Mouse (Mus musculus) midbrain, postnatal 0 days (tissue): Measurements from ENCODE around the gene Chrng. TPM values are rescaled to one million over a fixed set of nuclear protein-coding genes. Genes with fewer than 3 reads are reported as not detected.

Experiments used
- ATAC-seq: fragments of 200-750 bp; cut with Nextera tagmentation; 2 replicates; pipeline ENCODE4 v1.8.0; 2017; ENCODE audit warnings: moderate number of reproducible peaks, mild to moderate bottlenecking, moderate TSS enrichment, moderate library complexity; ENCODE audit not compliant: low FRiP score
- DNase-seq: peaks from one replicate; pipeline ENCODE4 v3.0.0-alpha.2; 2015; ENCODE audit warnings: low spot score
- H3K27ac ChIP-seq: fragments of 300-500 bp; sonication (generic); 2 replicates; pipeline ENCODE4 v1.5.1; 2014; ENCODE audit warnings: low read depth, mild to moderate bottlenecking, low read length, mixed read lengths
- H3K27me3 ChIP-seq: fragments of 300-500 bp; sonication (generic); 2 replicates; pipeline ENCODE4 v1.6.1; 2014; ENCODE audit warnings: low read length, control low read depth, mixed read lengths; ENCODE audit not compliant: insufficient read depth
- H3K36me3 ChIP-seq: fragments of 300-500 bp; sonication (generic); 2 replicates; pipeline ENCODE4 v1.6.1; 2014; ENCODE audit warnings: low read length, control low read depth, mixed read lengths; ENCODE audit not compliant: insufficient read depth
- H3K4me1 ChIP-seq: fragments of 300-500 bp; sonication (generic); 2 replicates; pipeline ENCODE4 v1.6.1; 2014; ENCODE audit warnings: mild to moderate bottlenecking, control low read depth, antibody characterized with exemption, low read length, mixed read lengths; ENCODE audit not compliant: insufficient read depth
- H3K4me2 ChIP-seq: fragments of 300-500 bp; sonication (generic); 2 replicates; pipeline ENCODE4 v1.6.1; 2014; ENCODE audit warnings: low read depth, mild to moderate bottlenecking, low read length, mixed read lengths; ENCODE audit not compliant: poor library complexity, severe bottlenecking
- H3K4me3 ChIP-seq: fragments of 300-500 bp; sonication (generic); 2 replicates; pipeline ENCODE4 v1.5.1; 2014; ENCODE audit warnings: low read depth, mild to moderate bottlenecking, low read length, moderate library complexity
- H3K9ac ChIP-seq: fragments of 300-500 bp; sonication (generic); replicated peaks from 2 replicates; pipeline ENCODE4 v1.6.1; 2014; ENCODE audit warnings: mild to moderate bottlenecking, low read length, moderate library complexity, mixed read lengths; ENCODE audit not compliant: poor library complexity, severe bottlenecking
- H3K9me3 ChIP-seq: fragments of 300-500 bp; sonication (generic); 2 replicates; pipeline ENCODE4 v1.6.1; 2016; ENCODE audit warnings: low read length, control low read depth
- CTCF ChIP-seq: IDR thresholded peaks from 2 replicates; pipeline ENCODE4 v1.5.1; 2016; ENCODE audit warnings: antibody characterized with exemption, mild to moderate bottlenecking
- WGBS: fragments of 180-500 bp; shearing (Covaris S2); extraction: QIAGEN DNeasy Blood & Tissue Kit; methylation state at CpG from one replicate; pipeline ENCODE4 v1.1.7; 2014; 5-methylcytosine and 5-hydroxymethylcytosine counted together
- polyA plus RNA-seq: library from polyadenylated mRNA; unstranded; fragments of >200 nt; fragmentation: Nextera tagmentation; extraction: Ambion mirVana; gene quantifications from 2 replicates; pipeline ENCODE4 v1.2.1, GENCODE M21; 2015
- total RNA-seq: library from RNA; depleted of rRNA; stranded (reverse); fragments of >200 nt; gene quantifications from 2 replicates; pipeline ENCODE4 v1.2.3, GENCODE M21; 2014

Gene Chrng
- total and polyA plus RNA-seq, 2 experiments from 2014 or later, result 0.49 TPM; not detected in 1

DNA sequence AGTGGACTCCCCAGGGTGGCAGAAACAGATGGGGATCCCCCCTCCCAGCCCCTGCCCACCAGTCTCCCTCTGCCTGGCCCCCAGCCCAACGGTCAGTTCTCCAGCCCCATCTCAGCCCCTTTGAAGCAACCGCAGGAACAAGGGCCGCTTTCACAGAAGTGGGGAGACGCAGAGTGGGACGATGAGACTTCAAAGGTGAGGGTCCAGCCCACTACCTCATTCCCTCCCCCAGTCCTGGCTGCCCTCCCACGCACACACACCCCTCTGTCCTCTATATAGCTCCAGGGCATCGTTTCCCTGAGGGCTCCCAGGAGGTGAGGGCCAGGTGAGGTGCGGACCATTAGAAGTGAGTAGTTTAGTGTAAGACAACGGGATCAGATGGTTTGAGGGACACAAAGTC lies 21.4 kb upstream of the Chrng start, which contains the start of gene Prss56:
TSS of gene Prss56 (plus strand) at position 301 of the 400 bp plus-strand sequence.
- ATAC-seq, result no peak
- no peak within 1 kb of the TSS for H3K9ac ChIP-seq
- no peak within 1 kb of the TSS for H3K4me3 ChIP-seq
- H3K27me3 ChIP-seq, result peaks cover 19% of the 10 kb centered on the region
- 65% methylated on average over 9 of the region's 9 CpGs for WGBS
- H3K9me3 ChIP-seq, result no peaks in the 10 kb centered on the region
- no peaks in the 10 kb centered on the region for H3K4me1 ChIP-seq
- no peak within 1 kb of the TSS for H3K27ac ChIP-seq
- no peaks in the 10 kb centered on the region for H3K36me3 ChIP-seq
- no peak within 1 kb of the TSS for H3K4me2 ChIP-seq
- no peak for DNase-seq
- no peak for TF ChIP-seq CTCF

DNA sequence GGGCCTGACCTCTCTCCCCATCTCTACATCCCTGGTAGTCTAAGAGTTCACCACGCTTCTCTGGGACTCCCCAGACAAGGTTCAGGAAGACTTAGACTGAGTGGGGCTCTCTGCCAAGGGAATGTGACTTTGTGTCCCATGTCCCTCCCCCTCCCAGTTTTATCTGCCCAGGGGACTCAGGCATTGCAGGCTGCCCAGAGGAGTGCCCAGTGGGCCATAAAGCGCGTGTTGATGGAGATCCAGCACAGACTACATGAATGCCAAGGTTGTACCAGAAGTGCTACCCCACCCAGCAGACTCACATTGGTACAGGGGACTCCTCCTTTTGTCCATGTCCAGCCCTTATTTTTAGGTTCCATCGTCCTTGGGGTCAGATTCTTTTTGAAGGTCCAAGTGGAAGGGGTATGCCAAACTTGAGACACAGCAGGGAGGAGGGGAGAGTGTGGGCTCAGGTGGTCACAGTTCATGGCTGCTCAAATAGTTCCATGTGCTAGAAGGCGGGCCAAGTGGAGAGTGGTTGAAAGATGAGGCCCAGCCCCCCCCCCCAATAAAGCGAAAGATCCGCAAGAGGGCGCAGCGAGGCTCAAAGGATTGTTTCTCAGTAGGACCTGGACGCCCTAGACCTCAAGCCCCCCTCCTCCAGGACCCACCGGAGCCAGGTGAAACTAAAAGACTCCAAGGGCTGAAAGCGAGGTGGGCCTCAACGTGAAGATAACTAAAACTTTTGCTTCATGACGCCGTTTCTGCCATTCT lies 20.3 kb upstream of the Chrng start:
- Histone ChIP-seq H3K4me1 (no peaks in the 10 kb centered on the region), H3K9me3 (no peaks in the 10 kb centered on the region), H3K4me2 (peak overlapping the region; percentile 41), H3K36me3 (no peaks in the 10 kb centered on the region), H3K4me3 (0 out of 2 replicates have a peak overlapping the region, but pooled peaks have one; percentile 9), H3K27me3 (peaks cover 22% of the 10 kb centered on the region), H3K9ac (no peak overlapping the region), H3K27ac (no peak overlapping the region)
- peak; percentile 45 for TF ChIP-seq CTCF
- DNase-seq (no peak), ATAC-seq (0 out of 2 replicates have a peak, but pooled peaks have one; percentile 13)
- WGBS, result 32% methylated on average over 15 of the region's 15 CpGs

DNA sequence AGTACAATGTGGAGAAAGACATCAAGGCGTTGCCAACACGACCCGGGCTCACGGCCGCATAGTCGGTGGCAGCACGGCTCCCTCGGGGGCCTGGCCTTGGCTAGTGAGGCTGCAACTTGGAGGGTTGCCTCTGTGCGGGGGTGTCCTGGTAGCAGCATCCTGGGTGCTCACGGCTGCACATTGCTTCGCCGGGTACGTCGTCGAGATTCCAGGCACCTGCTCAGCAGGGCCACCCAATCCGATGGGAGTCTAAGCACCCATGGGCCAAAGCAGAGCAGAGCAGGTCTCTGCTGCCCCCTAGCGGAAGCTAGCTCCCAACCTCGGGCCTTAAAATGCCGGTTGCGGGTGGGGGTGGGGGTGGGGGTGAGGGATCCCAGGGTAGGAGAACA lies 19.7 kb upstream of the Chrng start:
- ATAC-seq (peak; percentile 43; the same call in 1 of the 2 replicates), DNase-seq (peak; percentile 76)
- H3K27me3 ChIP-seq, result peaks cover 22% of the 10 kb centered on the region
- H3K4me2 ChIP-seq, result peak overlapping the region; percentile 41
- H3K27ac ChIP-seq, result no peak overlapping the region
- 0 out of 2 replicates have a peak overlapping the region, but pooled peaks have one; percentile 9 for H3K4me3 ChIP-seq
- no peaks in the 10 kb centered on the region for H3K4me1 ChIP-seq
- WGBS, result 4% methylated on average over 20 of the region's 20 CpGs
- H3K9me3 ChIP-seq, result no peaks in the 10 kb centered on the region
- peak; percentile 73 for TF ChIP-seq CTCF
- no peak overlapping the region for H3K9ac ChIP-seq
- no peaks in the 10 kb centered on the region for H3K36me3 ChIP-seq

DNA sequence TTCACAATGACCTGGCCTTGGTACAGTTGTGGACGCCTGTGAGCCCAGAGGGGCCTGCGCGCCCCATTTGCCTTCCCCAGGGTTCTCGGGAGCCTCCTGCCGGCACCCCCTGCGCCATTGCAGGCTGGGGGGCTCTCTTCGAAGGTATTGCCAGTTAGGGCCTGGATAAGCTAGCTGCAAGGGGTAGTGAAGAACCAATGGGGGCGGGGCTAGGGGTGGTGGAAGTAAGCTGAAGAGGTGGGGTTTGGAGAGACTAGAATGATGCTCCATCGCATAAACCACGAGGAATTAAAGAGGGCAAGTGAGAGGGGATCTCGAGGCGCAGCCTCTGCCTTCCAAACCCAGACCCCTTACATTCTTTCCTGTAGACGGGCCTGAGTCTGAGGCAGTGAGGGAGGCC lies 18.9 kb upstream of the Chrng start:
- no peak for TF ChIP-seq CTCF
- H3K4me1 ChIP-seq, result no peaks in the 10 kb centered on the region
- 0 out of 2 replicates have a peak overlapping the region, but pooled peaks have one; percentile 33 for H3K9ac ChIP-seq
- 11% methylated on average over 13 of the region's 13 CpGs for WGBS
- no peak overlapping the region for H3K4me2 ChIP-seq
- no peak overlapping the region for H3K4me3 ChIP-seq
- ATAC-seq, result no peak
- H3K36me3 ChIP-seq, result no peaks in the 10 kb centered on the region
- H3K27ac ChIP-seq, result no peak overlapping the region
- no peaks in the 10 kb centered on the region for H3K9me3 ChIP-seq
- no peak for DNase-seq
- peaks cover 22% of the 10 kb centered on the region for H3K27me3 ChIP-seq

DNA sequence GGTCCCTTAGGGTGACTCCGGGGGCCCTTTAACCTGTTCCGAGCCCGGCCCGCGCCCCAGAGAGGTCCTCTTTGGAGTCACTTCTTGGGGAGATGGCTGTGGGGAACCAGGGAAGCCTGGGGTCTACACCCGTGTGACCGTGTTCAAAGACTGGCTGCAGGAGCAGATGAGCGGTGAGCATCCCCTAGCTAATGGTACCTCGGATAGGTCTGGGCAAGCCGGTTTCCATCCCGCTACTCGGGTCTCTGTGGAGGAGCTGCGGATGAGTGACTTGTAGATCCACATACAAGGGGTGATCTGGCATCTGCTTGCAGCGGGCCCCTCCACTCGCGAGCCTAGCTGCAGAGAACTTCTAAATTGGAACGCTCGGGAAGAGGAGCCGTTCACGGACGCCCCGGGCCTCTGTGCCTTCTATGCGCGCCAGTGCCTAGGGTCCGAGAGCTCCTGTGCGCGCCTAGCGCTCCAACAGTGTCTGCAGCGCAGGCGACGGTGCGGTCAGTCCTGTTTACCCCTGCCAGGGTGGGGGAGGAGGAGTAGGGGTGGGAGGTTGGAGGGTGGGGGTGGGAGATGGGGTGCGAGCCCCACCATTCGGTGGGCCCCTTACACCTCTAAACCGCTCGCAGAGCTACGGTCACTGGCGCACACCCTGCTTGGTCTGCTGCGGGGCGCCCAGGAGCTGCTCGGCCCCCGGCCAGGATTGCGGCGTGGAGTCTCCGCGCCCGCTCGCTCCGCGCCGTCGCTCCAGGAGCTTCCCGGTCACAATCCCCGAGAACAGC lies 18.0 kb upstream of the Chrng start:
- H3K36me3 ChIP-seq, result no peaks in the 10 kb centered on the region
- H3K4me1 ChIP-seq, result no peaks in the 10 kb centered on the region
- H3K9ac ChIP-seq, result peak overlapping the region; percentile 33
- H3K9me3 ChIP-seq, result no peaks in the 10 kb centered on the region
- H3K4me3 ChIP-seq, result peak overlapping the region; percentile 48
- DNase-seq (no peak), ATAC-seq (peak; percentile 28; the same call in 1 of the 2 replicates)
- peak overlapping the region; percentile 93 for H3K4me2 ChIP-seq
- 2% methylated on average over 54 of the region's 54 CpGs for WGBS
- H3K27ac ChIP-seq, result no peak overlapping the region
- H3K27me3 ChIP-seq, result peaks cover 22% of the 10 kb centered on the region
- TF ChIP-seq CTCF, result no peak

DNA sequence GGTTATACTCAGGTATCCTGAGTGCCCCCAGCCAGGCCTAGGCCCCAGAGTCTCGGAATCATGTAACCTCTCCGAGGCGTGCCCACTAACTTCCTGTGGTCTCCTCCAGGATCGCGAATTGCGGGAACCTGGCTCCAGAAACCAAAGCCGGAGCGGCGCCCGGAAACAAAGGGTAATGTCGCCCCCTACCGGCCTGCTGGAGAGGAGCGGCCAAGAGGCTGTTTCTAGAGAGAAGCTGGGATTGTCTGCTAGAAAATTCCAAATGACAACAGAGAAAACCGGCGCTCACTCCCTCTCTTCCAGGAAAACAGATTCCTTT lies 17.5 kb upstream of the Chrng start:
- Histone ChIP-seq H3K4me2 (peak overlapping the region; percentile 93), H3K9ac (peak overlapping the region; percentile 33), H3K4me1 (no peaks in the 10 kb centered on the region), H3K27me3 (peaks cover 22% of the 10 kb centered on the region), H3K9me3 (no peaks in the 10 kb centered on the region), H3K4me3 (peak overlapping the region; percentile 48), H3K36me3 (no peaks in the 10 kb centered on the region), H3K27ac (no peak overlapping the region)
- DNase-seq, result peak; percentile 81
- TF ChIP-seq CTCF, result peak; percentile 96
- under 1% methylated on average over 15 of the region's 15 CpGs for WGBS
- peak; percentile 22; the same call in 1 of the 2 replicates for ATAC-seq
